Mouse (Mus musculus): ENCODE results near the gene Smc2. TPM values are rescaled to one million over a fixed set of nuclear protein-coding genes. Genes with fewer than 3 reads are reported as not detected.
A peak's percentile ranks its signal among the peaks of the same experiment; 100 is the strongest.

The Smc2 gene
- total and polyA plus RNA-seq, 3 experiments, result 40.7 to 215 (median 56.9) TPM

GRCm38 (mm10) chr4:52423653-52424052, 15.4 kb upstream of the Smc2 start:
- DNase-seq (ENCODE audit: low read depth, low spot score), result no peak
- Histone ChIP-seq H3K4me1 (ENCODE audit: control insufficient read depth in 1 of 2, insufficient read depth in 2 of 2, low read length in 2 of 2) (no peaks in the 10 kb centered on the region; a peak in 1 of 4 replicates), H3K9me3 (replicated peaks; ENCODE audit: insufficient read depth, low read length) (no peaks in the 10 kb centered on the region), H3K9ac (ENCODE audit: control insufficient read depth, low read depth, low read length, poor library complexity, severe bottlenecking) (no peak overlapping the region), H3K36me3 (ENCODE audit: control insufficient read depth in 1 of 2, insufficient read depth in 2 of 2, low read length in 2 of 2) (no peaks in the 10 kb centered on the region), H3K79me2 (ENCODE audit: control insufficient read depth, insufficient read depth, low read length, poor library complexity) (no peaks in the 10 kb centered on the region), H3K27me3 (ENCODE audit: control insufficient read depth in 1 of 2, insufficient read depth in 2 of 2, low read length in 2 of 2) (no peaks in the 10 kb centered on the region), H3K4me3 (ENCODE audit: control insufficient read depth in 1 of 2, insufficient read depth in 1 of 2, low read depth in 2 of 2, low read length in 2 of 2) (no peak overlapping the region), H3K27ac (ENCODE audit: control insufficient read depth, low read depth, low read length) (no peak overlapping the region)
- TF ChIP-seq E2F4 (IDR thresholded peaks at IDR 0.05; ENCODE audit: borderline replicate concordance, low read depth, low read length) (no peak), JUND (IDR thresholded peaks at IDR 0.05; ENCODE audit: low read depth, low read length) (no peak), RCOR1 (IDR thresholded peaks at IDR 0.05; ENCODE audit: low read depth, low read length) (no peak), GABPA (IDR thresholded peaks at IDR 0.05; ENCODE audit: low read depth, low read length) (no peak), SIN3A (IDR thresholded peaks at IDR 0.05; ENCODE audit: low read length) (no peak), UBTF (IDR thresholded peaks at IDR 0.05; ENCODE audit: borderline replicate concordance, insufficient read depth, low read depth, low read length) (no peak), POLR2AphosphoS5 (IDR thresholded peaks at IDR 0.05; ENCODE audit: borderline replicate concordance, low read depth, low read length) (no peak), NRF1 (IDR thresholded peaks at IDR 0.05; ENCODE audit: insufficient read depth, low read depth, low read length, poor library complexity, severe bottlenecking) (no peak), USF1 (IDR thresholded peaks at IDR 0.05; ENCODE audit: low read depth, low read length) (no peak), TCF12 (IDR thresholded peaks at IDR 0.05; ENCODE audit: low read depth, low read length) (no peak), RAD21 (IDR thresholded peaks at IDR 0.05; ENCODE audit: low read depth, low read length) (no peak), ZKSCAN1 (IDR thresholded peaks at IDR 0.05; ENCODE audit: low read depth, low read length) (no peak)

GRCm38 (mm10) chr4:52429310-52430198, 9.5 kb upstream of the Smc2 start:
- Histone ChIP-seq H3K79me2 (ENCODE audit: control insufficient read depth, insufficient read depth, low read length, poor library complexity) (no peaks in the 10 kb centered on the region), H3K9ac (ENCODE audit: control insufficient read depth, low read depth, low read length, poor library complexity, severe bottlenecking) (peak overlapping the region; percentile 39), H3K4me3 (ENCODE audit: control insufficient read depth in 1 of 2, insufficient read depth in 1 of 2, low read depth in 2 of 2, low read length in 2 of 2) (peak overlapping the region; percentile 37 to 61), H3K27me3 (ENCODE audit: control insufficient read depth in 1 of 2, insufficient read depth in 2 of 2, low read length in 2 of 2) (no peaks in the 10 kb centered on the region), H3K4me1 (ENCODE audit: control insufficient read depth in 1 of 2, insufficient read depth in 2 of 2, low read length in 2 of 2) (peaks cover 7 to 12% of the 10 kb centered on the region in 2 experiments), H3K27ac (ENCODE audit: control insufficient read depth, low read depth, low read length) (peak overlapping the region; percentile 53), H3K36me3 (ENCODE audit: control insufficient read depth in 1 of 2, insufficient read depth in 2 of 2, low read length in 2 of 2) (peaks cover 0 to 20% of the 10 kb centered on the region in 2 experiments; a peak in 2 of 4 replicates), H3K9me3 (replicated peaks; ENCODE audit: insufficient read depth, low read length) (no peaks in the 10 kb centered on the region)
- peak; percentile 90 for DNase-seq (ENCODE audit: low read depth, low spot score)
- TF ChIP-seq POLR2AphosphoS2 (IDR thresholded peaks at IDR 0.05; ENCODE audit: low read length) (no peak), POLR2A (IDR thresholded peaks at IDR 0.05; ENCODE audit: control insufficient read depth in 1 of 2, insufficient read depth in 1 of 2, low read depth in 1 of 2, low read length in 2 of 2, poor library complexity in 1 of 2) (0 out of 4 replicates have a peak, but pooled peaks of 1 of the 2 experiments have one; percentile 24), USF1 (IDR thresholded peaks at IDR 0.05; ENCODE audit: low read depth, low read length) (no peak), MAX (IDR thresholded peaks at IDR 0.05; ENCODE audit: low read length) (peak; percentile 59; the same call in 1 of the 2 replicates), TAL1 (IDR thresholded peaks at IDR 0.05; ENCODE audit: low read length) (peak; percentile 87), ETS1 (IDR thresholded peaks at IDR 0.05; ENCODE audit: low read depth, low read length) (peak; percentile 77), NRF1 (IDR thresholded peaks at IDR 0.05; ENCODE audit: insufficient read depth, low read depth, low read length, poor library complexity, severe bottlenecking) (no peak), MAZ (IDR thresholded peaks at IDR 0.05; ENCODE audit: low read depth, low read length) (peak; percentile 54), TBP (IDR thresholded peaks at IDR 0.05; ENCODE audit: low read depth, low read length) (peak; percentile 50; the same call in 1 of the 2 replicates), ZC3H11A (IDR thresholded peaks at IDR 0.05; ENCODE audit: low read depth, low read length) (no peak), GATA1 (IDR thresholded peaks at IDR 0.05; ENCODE audit: low read depth, low read length) (peak; percentile 95), EP300 (IDR thresholded peaks at IDR 0.05; ENCODE audit: low read depth in 1 of 2, low read length in 2 of 2) (peak; percentile 91 to 92), RAD21 (IDR thresholded peaks at IDR 0.05; ENCODE audit: low read depth, low read length) (no peak), NELFE (IDR thresholded peaks at IDR 0.05; ENCODE audit: low read depth, low read length) (no peak), MYC (IDR thresholded peaks at IDR 0.05; ENCODE audit: low read depth, low read length) (0 out of 2 replicates have a peak, but pooled peaks have one; percentile 50), POLR2AphosphoS5 (IDR thresholded peaks at IDR 0.05; ENCODE audit: borderline replicate concordance, low read depth, low read length) (no peak), JUND (IDR thresholded peaks at IDR 0.05; ENCODE audit: low read depth, low read length) (peak; percentile 68; the same call in 1 of the 2 replicates), ZMIZ1 (IDR thresholded peaks at IDR 0.05; ENCODE audit: low read depth, low read length) (0 out of 2 replicates have a peak, but pooled peaks have one; percentile 35), ZKSCAN1 (IDR thresholded peaks at IDR 0.05; ENCODE audit: low read depth, low read length) (no peak), SIN3A (IDR thresholded peaks at IDR 0.05; ENCODE audit: low read length) (peak; percentile 60), UBTF (IDR thresholded peaks at IDR 0.05; ENCODE audit: borderline replicate concordance, insufficient read depth, low read depth, low read length) (no peak), CHD2 (IDR thresholded peaks at IDR 0.05; ENCODE audit: low read length) (no peak), RCOR1 (IDR thresholded peaks at IDR 0.05; ENCODE audit: low read depth, low read length) (peak; percentile 67), USF2 (IDR thresholded peaks at IDR 0.05; ENCODE audit: borderline replicate concordance in 1 of 2, insufficient read depth in 1 of 2, low read depth in 1 of 2, low read length in 2 of 2) (no peak)
